Mouse (Mus musculus): ENCODE measurements at regions not wholly inside any gene's neighbourhood (a gene's known extent, or its start where the extent isn't known, plus 50 kb on each side); places are given as distances from the start of the nearest gene placed in this dataset.

GRCm38 (mm10) chr5:73938450-73938849 is 129.8 kb downstream of the Usp46 start:
- no peak for ATAC-seq

GRCm38 (mm10) chr5:73942950-73943349 is 125.3 kb downstream of the Usp46 start:
- ATAC-seq: no peak

GRCm38 (mm10) chr5:73945671-73946070 is 122.6 kb downstream of the Usp46 start:
- ATAC-seq: no peak

GRCm38 (mm10) chr5:73946164-73946563 is 122.1 kb downstream of the Usp46 start:
- no peak for ATAC-seq

- ATAC-seq: no peak
Measured at GRCm38 (mm10) chr5:73948031-73948899, 120.0 kb downstream of the Usp46 start.

Data from inflammation-experienced regulatory T-cells, adult 6 months (primary cell).